In genomic region chr17:6783756-6784357, GRCm38 (mm10) we compare ENCODE assay signal across 8 mouse cellular contexts. TPM values are rescaled to one million over a fixed set of nuclear protein-coding genes. Genes with fewer than 3 reads are reported as not detected.
A peak's percentile ranks its signal among the peaks of the same experiment; 100 is the strongest.
DNase-seq lines count a peak whose midpoint lies in the region; ATAC-seq and TF ChIP-seq lines count a peak whose summit lies in the region.
"Had no signal": no experiment of that assay in that cellular context is flagged by ENCODE, and none has a peak within 500 bp of the region (broad histone marks: within the 10 kb centered on the region; RNA-seq: fewer than 3 reads in every experiment).

No protein-coding gene starts in this region.

- peak overlapping the region; percentile 95 for H3K9ac ChIP-seq in MEL (ENCODE audit: control insufficient read depth, low read depth, low read length, poor library complexity, severe bottlenecking)

- H3K4me3 ChIP-seq in E14TG2a.4 (replicated peaks; ENCODE audit: low read length) (peak overlapping the region; percentile 90), MEL (ENCODE audit: control insufficient read depth in 1 of 2, insufficient read depth in 1 of 2, low read depth in 2 of 2, low read length in 2 of 2) (peak overlapping the region; percentile 90 to 99)

- no peak for DNase-seq in MEL (ENCODE audit: low read depth, low spot score)
- peak; percentile 25 for DNase-seq in induced T-regulatory cell, adult 2 months (ENCODE audit: low read depth)
- peak; percentile 85 for DNase-seq in lung, postnatal 36 days
- no peak for DNase-seq in right cerebral cortex, adult 18-20 months
- no peak for DNase-seq in urinary bladder, postnatal 10 days (ENCODE audit: low spot score)

- peaks cover 41% of the 10 kb centered on the region for H3K4me1 ChIP-seq in E14TG2a.4 (replicated peaks; ENCODE audit: low read depth, low read length)
- H3K4me1 ChIP-seq in MEL (ENCODE audit: control insufficient read depth in 1 of 2, insufficient read depth in 2 of 2, low read length in 2 of 2) = peaks cover 7% of the 10 kb centered on the region in 2 experiments; a peak in 3 of 4 replicates

- peaks cover 5% of the 10 kb centered on the region; the same call in 1 of the 2 replicates for H3K27me3 ChIP-seq in E14TG2a.4 (ENCODE audit: insufficient read depth, low read length)
- no peaks in the 10 kb centered on the region for H3K27me3 ChIP-seq in MEL (ENCODE audit: control insufficient read depth in 1 of 2, insufficient read depth in 2 of 2, low read length in 2 of 2)

- H3K27ac ChIP-seq in MEL (ENCODE audit: control insufficient read depth, low read depth, low read length) = 0 out of 2 replicates have a peak overlapping the region, but pooled peaks have one; percentile 0

- H3K36me3 ChIP-seq in E14TG2a.4 (ENCODE audit: insufficient read depth, low read length) = peaks cover 13% of the 10 kb centered on the region; the same call in 1 of the 2 replicates
- H3K36me3 ChIP-seq in MEL (ENCODE audit: control insufficient read depth in 1 of 2, insufficient read depth in 2 of 2, low read length in 2 of 2) = peaks cover 0 to 12% of the 10 kb centered on the region in 2 experiments; a peak in 2 of 4 replicates

- TF ChIP-seq POLR2A in MEL (IDR thresholded peaks at IDR 0.05; ENCODE audit: control insufficient read depth in 1 of 2, insufficient read depth in 1 of 2, low read depth in 1 of 2, low read length in 2 of 2, poor library complexity in 1 of 2) = no peak

- TF ChIP-seq CTCF in E14TG2a.4 (conservative IDR thresholded peaks at IDR 0.05; ENCODE audit: low read length) (no peak), MEL (IDR thresholded peaks at IDR 0.05 in 2 of 3, conservative IDR thresholded peaks at IDR 0.05 in 1 of 3; ENCODE audit: control insufficient read depth in 1 of 3, insufficient read depth in 1 of 3, low read depth in 2 of 3, low read length in 3 of 3, poor library complexity in 1 of 3, severe bottlenecking in 1 of 3) (no peak)

- peaks cover 31% of the 10 kb centered on the region for H3K79me2 ChIP-seq in MEL (ENCODE audit: control insufficient read depth, insufficient read depth, low read length, poor library complexity)

- no peak for TF ChIP-seq EP300 in MEL (IDR thresholded peaks at IDR 0.05; ENCODE audit: low read depth in 1 of 2, low read length in 2 of 2)

- no peaks in the 10 kb centered on the region for H3K9me3 ChIP-seq in E14TG2a.4 (ENCODE audit: low read length)
- no peaks in the 10 kb centered on the region for H3K9me3 ChIP-seq in MEL (replicated peaks; ENCODE audit: insufficient read depth, low read length)
- H3K9me3 ChIP-seq: megakaryocyte, embryonic 14.5 days had no signal

- no peak for TF ChIP-seq RAD21 in MEL (IDR thresholded peaks at IDR 0.05; ENCODE audit: low read depth, low read length)

- ATAC-seq in megakaryocyte progenitor cell, adult 5-6 weeks (replicated peaks; ENCODE audit: poor library complexity) = no peak

TF ChIP-seq in MEL, 35 proteins besides CTCF, POLR2A, EP300 and RAD21:
- no peak for TF ChIP-seq MEF2A (IDR thresholded peaks at IDR 0.05; ENCODE audit: extremely low read depth, insufficient replicate concordance, low read depth, low read length, poor library complexity, severe bottlenecking)
- TF ChIP-seq USF2 (IDR thresholded peaks at IDR 0.05; ENCODE audit: borderline replicate concordance in 1 of 2, insufficient read depth in 1 of 2, low read depth in 1 of 2, low read length in 2 of 2) = no peak
- TF ChIP-seq HCFC1 (IDR thresholded peaks at IDR 0.05; ENCODE audit: low read depth, low read length) = no peak
- TF ChIP-seq TCF12 (IDR thresholded peaks at IDR 0.05; ENCODE audit: low read depth, low read length) = no peak
- no peak for TF ChIP-seq UBTF (IDR thresholded peaks at IDR 0.05; ENCODE audit: borderline replicate concordance, insufficient read depth, low read depth, low read length)

RNA-seq across cellular contexts. Expression of gene Ezr, which starts 1.3 kb away (rescaled TPM):
- total RNA-seq in MEL (2012; rRNA removed) = 43.0 and 48.7 TPM in 2 replicates
- 10 to 100 TPM in 1 of 2 experiments, not detected in 1; 88.7 TPM for polyA plus RNA-seq in MEL (2012; ENCODE audit: insufficient read depth in 1 of 2, insufficient read length in 2 of 2, low read depth in 1 of 2, low replicate concordance in 2 of 2, missing spikeins in 1 of 2)
- 43.8 and 45.3 TPM in 2 replicates for total RNA-seq in megakaryocyte progenitor cell, adult 5-6 weeks (2015)
- 118 and 129 TPM in 2 replicates for total RNA-seq in megakaryocyte progenitor cell, adult 5-6 weeks (2017)

Comparison
In these comparisons a context has a peak if more than half of its experiments do, and no peak if none do; other contexts are left out.
1. DNase-seq: peak in induced T-regulatory cell, adult 2 months (single experiment) and lung, postnatal 36 days (single experiment); none in MEL (single experiment), right cerebral cortex, adult 18-20 months (single experiment) and urinary bladder, postnatal 10 days (single experiment).